Comparison of ENCODE assay signal across 19 mouse cellular contexts in genomic region chr1:118795415-118796167, GRCm38 (mm10).
DNase-seq lines count a peak whose midpoint lies in the region; ATAC-seq lines count a peak whose summit lies in the region.
"Had no signal": no experiment of that assay in that cellular context is flagged by ENCODE, and none has a peak within 500 bp of the region (broad histone marks: within the 10 kb centered on the region; RNA-seq: fewer than 3 reads in every experiment).

No protein-coding gene starts in this region.

- no peak overlapping the region for H3K27ac ChIP-seq in hindbrain, embryonic 16.5 days (ENCODE audit: low read depth, low read length)
- H3K27ac ChIP-seq in neural tube, embryonic 12.5 days: no peak overlapping the region
- H3K27ac ChIP-seq: embryonic facial prominence, embryonic 12.5 days had no signal

- peak overlapping the region; percentile 3 for H3K4me3 ChIP-seq in megakaryocyte, embryonic 14.5 days (replicated peaks)
- no peak overlapping the region for H3K4me3 ChIP-seq in hindbrain, embryonic 16.5 days (ENCODE audit: low read length)
- no peak overlapping the region for H3K4me3 ChIP-seq in neural tube, embryonic 12.5 days
- H3K4me3 ChIP-seq: embryonic facial prominence, embryonic 12.5 days had no signal

- no peak for ATAC-seq in megakaryocyte, adult 5-6 weeks (ENCODE audit: poor library complexity, severe bottlenecking)
- ATAC-seq in hindbrain, embryonic 16.5 days: peak; percentile 93
- ATAC-seq in neural tube, embryonic 12.5 days (ENCODE audit: low FRiP score, low read depth): peak; percentile 76
- ATAC-seq: liver, postnatal 0 days had no signal

- no peak overlapping the region for H3K9ac ChIP-seq in hindbrain, embryonic 16.5 days (ENCODE audit: low read depth, low read length)
- no peak overlapping the region for H3K9ac ChIP-seq in neural tube, embryonic 12.5 days
- H3K9ac ChIP-seq: embryonic facial prominence, embryonic 12.5 days; liver, postnatal 0 days had no signal

- DNase-seq in embryo, embryonic 11 days: peak; percentile 33
- DNase-seq in embryo, embryonic 10.5 days (ENCODE audit: low spot score): no peak
- DNase-seq in gastrocnemius, postnatal 36 days: no peak
- DNase-seq in adrenal gland, adult 18-20 months (ENCODE audit: low spot score in 2 of 2): no peak
- DNase-seq: adrenal gland, adult 2 months; cerebellum, adult 11-12 months; cerebellum, postnatal 25 days; heart, adult 18-20 months; kidney, postnatal 25 days; liver; liver, postnatal 0 days; lung, postnatal 14 days; right cerebral cortex, adult 18-20 months; thymus, adult 2 months had no signal

- H3K36me3 ChIP-seq in megakaryocyte, embryonic 14.5 days (replicated peaks; ENCODE audit: low read length): no peaks in the 10 kb centered on the region
- H3K36me3 ChIP-seq in hindbrain, embryonic 16.5 days (ENCODE audit: control insufficient read depth, insufficient read depth, low read length): no peaks in the 10 kb centered on the region
- no peaks in the 10 kb centered on the region for H3K36me3 ChIP-seq in neural tube, embryonic 12.5 days
- H3K36me3 ChIP-seq: embryonic facial prominence, embryonic 12.5 days had no signal

- H3K27me3 ChIP-seq in megakaryocyte, embryonic 14.5 days (replicated peaks): no peaks in the 10 kb centered on the region
- H3K27me3 ChIP-seq in hindbrain, embryonic 16.5 days (replicated peaks; ENCODE audit: control insufficient read depth, insufficient read depth, low read length): no peaks in the 10 kb centered on the region
- 0 out of 2 replicates have a peak, but pooled peaks cover 2% of the 10 kb centered on the region for H3K27me3 ChIP-seq in neural tube, embryonic 12.5 days (replicated peaks)
- H3K27me3 ChIP-seq: embryonic facial prominence, embryonic 12.5 days had no signal

- intact Hi-C loops in gastrocnemius, postnatal 36 days (cut with DNase I): no loop called here

- no peaks in the 10 kb centered on the region for H3K4me1 ChIP-seq in megakaryocyte, embryonic 14.5 days
- H3K4me1 ChIP-seq in hindbrain, embryonic 16.5 days (ENCODE audit: control insufficient read depth, insufficient read depth, low read depth, low read length): no peaks in the 10 kb centered on the region
- peaks cover 6% of the 10 kb centered on the region; the same call in 1 of the 2 replicates for H3K4me1 ChIP-seq in neural tube, embryonic 12.5 days
- H3K4me1 ChIP-seq: embryonic facial prominence, embryonic 12.5 days had no signal

- H3K4me2 ChIP-seq in hindbrain, embryonic 16.5 days (ENCODE audit: low read length): no peak overlapping the region
- no peak overlapping the region for H3K4me2 ChIP-seq in neural tube, embryonic 12.5 days (replicated peaks)
- H3K4me2 ChIP-seq: embryonic facial prominence, embryonic 12.5 days had no signal

- WGBS in hindbrain, embryonic 16.5 days: 49% methylated on average over 18 of the region's 18 CpGs
- 65% methylated on average over 18 of the region's 18 CpGs for WGBS in neural tube, embryonic 12.5 days

- peaks cover 57% of the 10 kb centered on the region for H3K9me3 ChIP-seq in megakaryocyte, embryonic 14.5 days
- peaks cover 4% of the 10 kb centered on the region; the same call in 1 of the 2 replicates for H3K9me3 ChIP-seq in hindbrain, embryonic 16.5 days (ENCODE audit: control insufficient read depth, low read length)
- H3K9me3 ChIP-seq in neural tube, embryonic 12.5 days: no peaks in the 10 kb centered on the region; the same call in 1 of the 2 replicates
